21 mouse cellular contexts compared by ENCODE assay signal in the genomic region with DNA sequence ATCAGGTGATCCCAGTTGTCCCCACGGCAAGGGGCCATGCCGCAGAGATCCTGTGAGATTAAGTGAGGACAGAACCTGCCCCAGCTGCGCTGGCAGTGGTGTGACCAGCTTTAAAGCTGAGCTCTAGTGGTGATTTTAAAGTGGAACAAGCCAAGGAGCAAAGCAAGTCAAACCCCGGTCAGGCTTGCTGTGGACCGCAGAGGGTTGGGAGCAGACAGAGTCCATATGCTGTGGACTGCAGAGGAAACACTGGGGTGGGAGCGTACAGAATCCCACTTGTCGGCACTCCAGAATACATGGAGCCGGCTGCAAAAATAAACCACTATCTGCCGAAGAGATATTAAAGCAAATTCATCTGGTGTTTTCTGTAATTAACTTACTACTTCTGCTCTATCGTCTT. TPM values are rescaled to one million over a fixed set of nuclear protein-coding genes. Genes with fewer than 3 reads are reported as not detected.
DNase-seq lines count a peak whose midpoint lies in the region; ATAC-seq and TF ChIP-seq lines count a peak whose summit lies in the region.
"Had no signal": no experiment of that assay in that cellular context is flagged by ENCODE, and none has a peak within 500 bp of the region (broad histone marks: within the 10 kb centered on the region; RNA-seq: fewer than 3 reads in every experiment).

No protein-coding gene starts in this region.

- TF ChIP-seq EP300 in heart, adult 2 months (IDR thresholded peaks at IDR 0.05; ENCODE audit: insufficient read depth, low read depth, low read length), result no peak

- no peak overlapping the region for H3K4me3 ChIP-seq in heart, embryonic 16.5 days (ENCODE audit: low read length)
- no peak overlapping the region for H3K4me3 ChIP-seq in heart, adult 2 months
- no peak overlapping the region for H3K4me3 ChIP-seq in lung, embryonic 14.5 days (ENCODE audit: low read depth, low read length)
- H3K4me3 ChIP-seq in stomach, embryonic 14.5 days (ENCODE audit: low read depth, low read length), result no peak overlapping the region
- H3K4me3 ChIP-seq: layer of hippocampus, adult 2 months; midbrain, embryonic 12.5 days had no signal

- peak overlapping the region; percentile 20 for H3K4me2 ChIP-seq in heart, embryonic 16.5 days (ENCODE audit: low read depth, low read length)
- H3K4me2 ChIP-seq in lung, embryonic 14.5 days, result no peak overlapping the region
- no peak overlapping the region for H3K4me2 ChIP-seq in stomach, embryonic 14.5 days (replicated peaks; ENCODE audit: low read depth, low read length)
- H3K4me2 ChIP-seq: midbrain, embryonic 12.5 days had no signal

- DNase-seq in gastrocnemius, postnatal 14 days, result peak; percentile 25
- no peak for DNase-seq in gastrocnemius, postnatal 36 days
- DNase-seq in heart, adult 2 months, result no peak
- DNase-seq in lung, embryonic 14.5 days, result peak; percentile 53
- DNase-seq in lung, postnatal 36 days, result no peak
- DNase-seq in left cerebral cortex, adult 11 months (ENCODE audit: low spot score), result no peak
- DNase-seq: adrenal gland, postnatal 14 days; cerebellum, adult 9-11 months; kidney, adult 8-10 months; layer of hippocampus, postnatal 36 days; left cerebral cortex, postnatal 4 days; liver; retina, postnatal 1 day; thymus, postnatal 25 days had no signal

- TF ChIP-seq CTCF in heart, adult 2 months (IDR thresholded peaks at IDR 0.05), result no peak
- TF ChIP-seq CTCF in lung, embryonic 14.5 days (IDR thresholded peaks at IDR 0.05; ENCODE audit: low read depth), result no peak

- H3K36me3 ChIP-seq in heart, embryonic 16.5 days (ENCODE audit: control insufficient read depth, insufficient read depth), result no peaks in the 10 kb centered on the region
- H3K36me3 ChIP-seq in heart, adult 2 months (ENCODE audit: control insufficient read depth, insufficient read depth, low read length), result no peaks in the 10 kb centered on the region
- H3K36me3 ChIP-seq in lung, embryonic 14.5 days (ENCODE audit: insufficient read depth), result no peaks in the 10 kb centered on the region
- no peaks in the 10 kb centered on the region for H3K36me3 ChIP-seq in stomach, embryonic 14.5 days (ENCODE audit: control insufficient read depth, insufficient read depth, low read length)
- H3K36me3 ChIP-seq: midbrain, embryonic 12.5 days had no signal

- H3K27ac ChIP-seq in heart, embryonic 16.5 days (ENCODE audit: low read length), result peak overlapping the region; percentile 36
- no peak overlapping the region for H3K27ac ChIP-seq in heart, adult 2 months
- no peak overlapping the region for H3K27ac ChIP-seq in lung, embryonic 14.5 days (ENCODE audit: low read depth)
- peak overlapping the region; percentile 69; the same call in 1 of the 2 replicates for H3K27ac ChIP-seq in stomach, embryonic 14.5 days (ENCODE audit: low read length)
- H3K27ac ChIP-seq: layer of hippocampus, adult 2 months; midbrain, embryonic 12.5 days had no signal

- no peaks in the 10 kb centered on the region for H3K79me2 ChIP-seq in heart, adult 2 months (replicated peaks; ENCODE audit: control insufficient read depth, insufficient read depth, low read length)

- ATAC-seq in heart, embryonic 16.5 days (replicated peaks; ENCODE audit: extremely low read depth, insufficient read depth, low FRiP score), result no peak
- peak; percentile 54; the same call in 1 of the 2 replicates for ATAC-seq in lung, embryonic 14.5 days (ENCODE audit: insufficient read depth)
- no peak for ATAC-seq in stomach, embryonic 14.5 days (ENCODE audit: insufficient number of reproducible peaks, insufficient read depth, low FRiP score, low read depth)
- ATAC-seq: forebrain, embryonic 16.5 days; hindbrain, embryonic 16.5 days had no signal

- 46% methylated on average over 10 of the region's 10 CpGs for WGBS in heart, embryonic 16.5 days
- WGBS in heart, adult 2 months, result 50% methylated on average over 10 of the region's 10 CpGs
- 51% methylated on average over 10 of the region's 10 CpGs for WGBS in lung, embryonic 14.5 days
- WGBS in stomach, embryonic 14.5 days, result 61% methylated on average over 10 of the region's 10 CpGs

- no peak for TF ChIP-seq POLR2A in heart, adult 2 months (IDR thresholded peaks at IDR 0.05; ENCODE audit: insufficient read depth, low read depth, low read length)

- H3K4me1 ChIP-seq in heart, embryonic 16.5 days (ENCODE audit: control insufficient read depth, insufficient read depth, low read length), result peaks cover 22% of the 10 kb centered on the region
- H3K4me1 ChIP-seq in heart, adult 2 months (ENCODE audit: control insufficient read depth, insufficient read depth, low read length), result peaks cover 9% of the 10 kb centered on the region
- H3K4me1 ChIP-seq in lung, embryonic 14.5 days (ENCODE audit: insufficient read depth), result no peaks in the 10 kb centered on the region; the same call in 1 of the 2 replicates
- H3K4me1 ChIP-seq in stomach, embryonic 14.5 days (ENCODE audit: control insufficient read depth, insufficient read depth, low read length), result peaks cover 9% of the 10 kb centered on the region; the same call in 1 of the 2 replicates

- no peak overlapping the region for H3K9ac ChIP-seq in heart, embryonic 16.5 days (ENCODE audit: low read length)
- H3K9ac ChIP-seq in heart, adult 2 months (ENCODE audit: low read depth, low read length), result no peak overlapping the region; the same call in 1 of the 2 replicates
- no peak overlapping the region for H3K9ac ChIP-seq in lung, embryonic 14.5 days
- no peak overlapping the region for H3K9ac ChIP-seq in stomach, embryonic 14.5 days (replicated peaks; ENCODE audit: low read depth, low read length)
- H3K9ac ChIP-seq: midbrain, embryonic 12.5 days had no signal

- intact Hi-C loops in gastrocnemius, postnatal 14 days (cut with DNase I; ENCODE audit: low total_unique reads), result no loop called here
- intact Hi-C loops in gastrocnemius, postnatal 36 days (cut with DNase I), result no loop called here
- intact Hi-C loops in heart, adult 2 months (cut with DNase I), result loop anchor here (5.0 kb wide), 1 partner anchor 53 kb away; a partner anchor contains a TSS

- no peaks in the 10 kb centered on the region for H3K9me3 ChIP-seq in heart, embryonic 16.5 days (replicated peaks; ENCODE audit: control insufficient read depth, low read length)
- no peaks in the 10 kb centered on the region for H3K9me3 ChIP-seq in lung, embryonic 14.5 days (ENCODE audit: low read depth, low read length)
- no peaks in the 10 kb centered on the region for H3K9me3 ChIP-seq in stomach, embryonic 14.5 days (ENCODE audit: control insufficient read depth, low read depth, low read length)
- H3K9me3 ChIP-seq: midbrain, embryonic 12.5 days had no signal

- no peaks in the 10 kb centered on the region for H3K27me3 ChIP-seq in heart, embryonic 16.5 days (ENCODE audit: control insufficient read depth, insufficient read depth, low read length)
- no peaks in the 10 kb centered on the region for H3K27me3 ChIP-seq in heart, adult 2 months (ENCODE audit: control insufficient read depth, insufficient read depth, low read length)
- H3K27me3 ChIP-seq in lung, embryonic 14.5 days (ENCODE audit: insufficient read depth, low read length), result no peaks in the 10 kb centered on the region
- no peaks in the 10 kb centered on the region for H3K27me3 ChIP-seq in stomach, embryonic 14.5 days (ENCODE audit: control insufficient read depth, insufficient read depth, low read length)
- H3K27me3 ChIP-seq: CH12.LX; midbrain, embryonic 12.5 days had no signal

RNA-seq across cellular contexts. Expression of a gene that starts 54.8 kb away (rescaled TPM):
- 10 to 100 TPM; 41.2 to 43.2 TPM for total RNA-seq in gastrocnemius, postnatal 14 days (2021)
- 10 to 100 TPM; 34.7 to 40.1 TPM for total RNA-seq in gastrocnemius, postnatal 36 days (2021)
- polyA plus RNA-seq in heart, embryonic 16.5 days (2015; fragmentation: Nextera tagmentation; extraction: Ambion mirVana), result 10.2 TPM in 2 replicates
- total RNA-seq in heart, adult 2 months (2021), result 10 to 100 TPM; 44.0 to 47.5 TPM
- polyA plus RNA-seq in heart, adult 2 months (2012; rRNA removed), result 6.2 and 11.9 TPM in 2 replicates
- 30.7 and 32.5 TPM in 2 replicates for polyA plus RNA-seq in lung, embryonic 14.5 days (2014; fragmentation: Nextera tagmentation; extraction: Ambion mirVana)
- polyA plus RNA-seq in stomach, embryonic 14.5 days (2014; fragmentation: Nextera tagmentation; extraction: Ambion mirVana), result 39.8 and 41.3 TPM in 2 replicates

Comparison
In these comparisons a context has a peak if more than half of its experiments do, and no peak if none do; other contexts are left out.
1. DNase-seq: peak in gastrocnemius, postnatal 14 days (single experiment) and lung, embryonic 14.5 days (single experiment); none in gastrocnemius, postnatal 36 days (0 of 2), heart, adult 2 months (0 of 2), lung, postnatal 36 days (single experiment) and left cerebral cortex, adult 11 months (single experiment).
2. H3K27ac ChIP-seq: peak in heart, embryonic 16.5 days (single experiment) and stomach, embryonic 14.5 days (single experiment); none in heart, adult 2 months (single experiment) and lung, embryonic 14.5 days (single experiment).